Mouse (Mus musculus): ENCODE data around the gene Zfp503. TPM values are rescaled to one million over a fixed set of nuclear protein-coding genes. Genes with fewer than 3 reads are reported as not detected.

Zfp503 gene
- polyA plus RNA-seq, 2 experiments from 2014 or later: not detected

DNA sequence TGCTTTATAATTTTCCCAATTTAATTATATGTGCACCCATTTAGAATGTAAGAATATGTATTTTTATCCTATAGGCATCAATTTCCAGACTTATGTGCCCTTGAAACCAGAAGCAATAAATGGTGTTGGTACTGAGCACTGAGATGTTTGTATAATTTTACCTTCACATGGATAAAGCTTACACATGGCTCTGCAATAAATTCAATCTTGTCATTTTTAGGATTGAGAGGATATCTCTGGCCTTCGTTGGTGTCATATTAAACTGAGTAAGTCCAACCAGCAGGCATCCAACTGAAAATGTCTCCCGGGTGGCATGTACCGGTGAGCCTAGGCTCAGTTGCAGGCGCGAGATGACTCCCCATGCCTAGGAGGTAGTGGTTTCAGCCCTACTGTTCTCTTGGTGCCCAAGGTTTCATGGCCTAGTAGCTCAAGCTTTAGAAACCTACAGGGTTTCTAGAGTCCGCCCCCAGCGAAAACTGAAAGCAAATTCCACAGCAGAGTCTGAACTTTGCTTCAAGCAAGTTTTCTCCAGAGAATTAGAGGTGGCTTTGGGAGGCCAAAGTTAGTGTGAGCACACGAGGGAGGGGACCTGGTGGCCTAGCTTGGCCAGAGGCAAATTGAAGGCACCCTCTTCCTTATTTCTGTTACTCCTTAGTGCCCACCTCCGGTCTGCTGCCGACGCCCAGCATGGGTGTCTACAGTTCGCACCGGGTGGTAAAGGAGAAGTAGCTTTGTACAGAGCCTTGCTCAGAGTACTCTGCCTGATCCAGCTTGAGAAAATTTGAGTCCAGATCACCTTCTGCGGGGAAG is 4.1 kb upstream of the Zfp503 start:
- no peak for ATAC-seq

- no peak for ATAC-seq
These were observed 3.0 kb upstream of the Zfp503 start for GRCm38 (mm10) chr14:21992321-21992885.

GRCm38 (mm10) chr14:21991856-21992255 is 2.5 kb upstream of the Zfp503 start:
- ATAC-seq: no peak

GRCm38 (mm10) chr14:21991251-21991780 is 1.9 kb upstream of the Zfp503 start:
- ATAC-seq: no peak

GRCm38 (mm10) chr14:21990321-21991021 is 1.1 kb upstream of the Zfp503 start:
- no peak for ATAC-seq

DNA sequence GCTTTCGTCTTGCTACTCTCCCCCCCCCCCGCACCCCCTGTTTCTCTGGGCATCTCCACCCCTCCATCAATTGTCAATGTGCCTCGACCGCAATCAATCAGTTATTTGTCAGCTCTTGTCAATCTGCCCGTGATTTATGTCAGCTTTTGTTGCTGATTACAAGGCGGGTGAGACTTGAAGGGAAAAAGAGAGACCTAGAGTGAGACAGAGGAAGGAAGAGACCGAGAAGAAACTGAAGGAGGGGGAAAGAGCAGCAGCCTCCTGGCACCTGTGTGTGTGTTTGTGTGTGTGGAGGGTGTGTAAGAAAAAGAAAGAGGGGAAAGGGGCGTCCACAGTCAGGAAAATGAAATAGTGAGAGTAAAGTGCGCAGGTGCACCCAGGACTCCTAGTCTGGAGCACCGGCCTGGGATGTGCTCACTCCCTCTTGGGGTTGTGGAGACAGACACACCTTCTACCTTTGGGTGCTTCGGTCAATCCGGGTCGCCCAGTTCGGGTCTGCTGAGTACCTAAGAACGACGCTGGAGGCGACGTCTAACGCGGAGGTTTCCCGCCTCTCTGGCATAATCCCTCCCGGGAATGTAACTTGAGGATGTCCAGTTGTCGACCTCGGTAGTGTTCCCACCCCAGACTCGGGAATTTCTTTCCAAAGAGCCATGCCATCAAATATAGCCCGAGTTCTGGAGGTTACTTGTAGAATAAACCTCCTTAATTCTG is 667 bp downstream of the Zfp503 start:
- ATAC-seq: no peak

GRCm38 (mm10) chr14:21987660-21988576 is 1.5 kb downstream of the Zfp503 start:
- ATAC-seq: no peak

DNA sequence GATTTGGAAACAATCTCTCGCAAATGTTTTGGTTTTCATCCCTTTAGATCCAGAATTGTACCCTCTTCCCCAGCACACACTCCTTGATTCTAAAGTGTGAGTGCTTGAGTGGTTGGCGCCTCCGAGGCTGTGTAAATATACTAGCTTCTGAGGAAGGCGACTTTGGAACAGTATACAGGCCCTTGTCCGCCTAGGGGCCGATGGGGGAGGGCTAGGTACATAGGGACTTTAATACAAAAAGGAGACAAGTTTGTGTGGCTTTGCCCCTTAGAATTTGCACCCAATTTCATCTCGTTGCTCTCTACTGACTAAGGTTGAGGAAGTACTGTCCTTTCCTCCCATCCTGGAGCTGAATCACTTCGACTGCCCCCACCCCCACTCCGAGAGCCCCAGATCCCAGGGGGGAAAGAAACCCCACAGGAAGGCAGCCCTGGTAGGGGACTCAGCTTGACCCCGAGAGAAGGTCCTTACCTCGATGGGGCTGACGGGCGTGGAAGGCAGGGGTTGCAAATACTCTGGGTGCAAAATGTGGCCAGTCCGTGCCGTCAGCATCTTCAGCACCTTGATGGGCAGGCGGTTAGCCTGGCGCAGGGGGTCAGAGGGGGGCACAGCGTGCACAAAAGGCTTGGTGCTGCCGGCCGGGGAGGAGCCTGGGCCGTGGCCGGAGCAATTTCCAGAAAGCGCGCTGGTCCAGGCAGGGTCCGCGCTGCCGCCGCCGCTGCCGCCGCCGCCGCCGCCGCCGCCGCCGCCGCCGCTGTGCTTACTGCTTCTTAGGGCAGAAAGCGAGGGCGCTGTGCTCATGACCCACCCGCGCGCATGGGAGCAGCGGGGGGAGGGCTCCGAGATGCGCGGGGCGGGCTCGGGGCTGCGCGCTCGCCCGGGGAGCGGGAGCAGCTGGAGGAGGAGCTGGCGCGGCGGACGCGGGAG is 2.4 kb downstream of the Zfp503 start:
- ATAC-seq: no peak

GRCm38 (mm10) chr14:21985981-21986732 is 3.2 kb downstream of the Zfp503 start:
- no peak for ATAC-seq

- ATAC-seq: no peak
These were observed 3.9 kb downstream of the Zfp503 start for GRCm38 (mm10) chr14:21985426-21985931.

DNA sequence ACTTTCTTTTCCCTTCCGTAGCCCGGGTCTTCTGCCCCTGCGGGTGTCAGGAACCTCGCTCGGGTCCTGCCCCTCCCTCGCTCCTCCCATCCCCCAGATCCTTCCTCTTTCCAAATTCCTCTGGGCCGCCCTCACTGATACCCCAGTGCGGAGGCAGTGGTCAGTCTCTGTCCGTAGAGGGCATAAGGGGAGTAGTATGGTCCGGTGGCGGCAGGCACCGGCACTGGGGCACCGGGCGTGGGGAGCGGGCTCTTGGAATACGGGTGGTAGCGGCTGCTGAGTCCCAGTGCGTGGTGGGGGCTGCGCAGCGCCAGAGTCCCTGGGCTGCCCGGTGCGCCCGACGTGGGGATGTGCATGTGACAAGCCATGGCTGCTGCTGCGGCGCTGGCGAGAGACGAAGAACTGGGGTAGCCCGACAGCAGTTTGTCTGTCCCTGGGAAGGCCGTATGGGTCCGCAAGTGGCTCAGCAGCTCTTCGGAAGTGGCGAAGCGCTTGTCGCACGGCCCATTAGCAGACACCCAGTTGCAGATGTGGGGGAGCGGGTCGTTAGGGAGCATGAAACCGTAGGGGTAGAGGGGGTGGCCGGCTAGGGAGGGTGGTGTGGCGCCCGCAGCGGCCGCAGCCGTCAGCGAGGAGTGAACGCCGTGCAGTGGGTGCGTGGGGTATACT is 4.5 kb downstream of the Zfp503 start:
- ATAC-seq: no peak

DNA sequence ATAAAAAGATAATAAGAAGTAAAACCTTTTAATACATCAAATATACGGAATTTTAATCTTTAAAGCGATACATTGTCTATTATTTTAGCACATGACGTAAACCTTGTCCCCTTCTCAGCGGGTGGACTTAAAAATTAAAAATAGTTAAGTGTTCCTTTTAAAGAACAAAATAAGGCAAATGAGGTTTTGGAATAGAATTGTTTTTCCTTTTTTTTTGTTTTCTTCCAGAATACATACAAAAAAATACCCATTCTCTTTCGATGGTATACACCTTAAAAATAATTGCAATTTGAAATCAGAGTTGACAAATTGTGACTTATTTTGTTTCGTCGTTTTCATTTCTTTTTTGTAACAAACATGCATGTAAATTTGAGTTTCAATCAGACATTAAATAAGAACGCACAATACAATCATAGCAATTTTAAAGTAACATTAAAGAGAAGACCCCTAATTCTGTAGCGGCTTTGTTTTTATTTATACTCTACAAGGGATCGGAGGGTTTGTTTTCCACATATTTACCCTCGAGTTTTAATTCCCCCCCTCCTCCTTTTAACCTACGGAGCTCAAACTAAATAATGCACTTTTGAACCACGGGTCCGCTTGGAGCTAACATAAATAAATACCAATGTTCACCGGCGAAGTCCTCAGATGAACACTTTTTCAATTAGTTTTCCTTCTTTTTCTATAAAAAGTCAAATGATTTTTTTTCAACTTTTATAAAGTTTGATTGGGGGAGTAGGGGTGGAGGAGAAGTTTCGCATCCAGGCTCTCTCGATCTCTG is 5.3 kb downstream of the Zfp503 start:
- ATAC-seq: no peak

GRCm38 (mm10) chr14:21983311-21983949 is 6.0 kb downstream of the Zfp503 start:
- no peak for ATAC-seq

- no peak for ATAC-seq
These were observed 6.7 kb downstream of the Zfp503 start for GRCm38 (mm10) chr14:21982592-21983310.

DNA sequence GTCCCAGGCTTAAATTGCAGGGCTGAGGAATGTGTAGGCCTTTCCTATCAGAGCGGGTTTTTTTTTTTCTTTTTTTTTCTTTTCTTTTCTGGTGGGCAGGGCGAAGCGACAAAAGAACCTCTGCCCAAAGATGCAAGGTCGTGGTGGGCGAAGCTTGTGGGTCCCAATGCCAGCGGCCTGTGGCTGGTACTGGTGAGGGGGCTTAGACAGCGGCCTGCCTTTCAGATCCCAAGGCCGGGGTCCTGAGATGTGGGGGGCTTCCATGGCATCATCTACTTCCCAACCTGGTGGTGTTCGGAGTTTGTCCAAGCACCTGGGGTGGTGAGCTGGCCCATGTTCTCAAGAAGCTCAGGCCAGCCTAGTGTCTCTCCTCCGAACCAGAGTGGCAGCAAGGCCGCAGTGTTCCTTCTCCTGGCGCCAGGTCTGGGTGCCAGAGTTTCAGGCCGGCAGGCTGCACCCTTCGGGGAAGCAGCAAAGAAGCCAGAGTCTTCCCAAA is 7.3 kb downstream of the Zfp503 start:
- no peak for ATAC-seq

DNA sequence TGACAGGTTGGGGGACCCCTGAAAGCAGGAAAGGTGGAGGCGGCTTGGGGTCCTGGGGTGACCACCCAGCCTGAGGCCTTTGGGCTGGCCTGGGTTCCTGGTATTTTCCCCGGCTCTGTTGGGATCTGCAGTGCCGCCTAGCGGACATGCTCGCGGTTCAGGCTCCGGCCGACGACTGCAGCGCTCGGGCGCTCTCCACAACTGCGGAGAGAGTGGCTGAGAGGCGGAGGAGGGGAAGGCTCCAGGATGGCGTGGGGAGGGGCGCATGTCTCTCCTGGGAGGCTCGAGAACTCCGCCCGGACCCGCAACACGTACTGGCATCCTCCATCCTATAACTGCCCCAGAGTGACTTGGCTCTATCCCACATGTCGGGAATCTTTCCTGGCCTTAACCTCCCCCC is 7.9 kb downstream of the Zfp503 start:
- no peak for ATAC-seq

- ATAC-seq: no peak
These were observed 20.4 kb downstream of the Zfp503 start for GRCm38 (mm10) chr14:21968978-21969377.

Measured in activated CD4-positive, CD25-positive, alpha-beta regulatory T cell, adult 4 months (primary cell).